Mouse (Mus musculus) MEL-GATA-1-ER (cell line): ENCODE results near the gene Slc35b3.

Experiments used
- DNase-seq: peaks from one replicate; pipeline ENCODE4 v3.0.0-alpha.2; 2012; ENCODE audit warnings: low read depth; ENCODE audit errors: extremely low read depth

Slc35b3 gene

GRCm38 (mm10) chr13:38960063-38961050 lies at the start of gene Slc35b3:
Slc35b3 (minus strand) TSS chr13:38960875.
- DNase-seq, result peak; percentile 60

- DNase-seq, result no peak
Measured at GRCm38 (mm10) chr13:39010280-39010679, 49.6 kb upstream of the Slc35b3 start.

GRCm38 (mm10) chr13:39003101-39003762 lies 42.6 kb upstream of the Slc35b3 start:
- DNase-seq, result peak; percentile 62

GRCm38 (mm10) chr13:39002424-39002823 lies 41.7 kb upstream of the Slc35b3 start:
- DNase-seq, result no peak

- no peak for DNase-seq
Measured at GRCm38 (mm10) chr13:39001434-39001833, 40.8 kb upstream of the Slc35b3 start.

- no peak for DNase-seq
Measured at GRCm38 (mm10) chr13:38998958-38999357, 38.3 kb upstream of the Slc35b3 start.

GRCm38 (mm10) chr13:38992529-38992928 lies 31.9 kb upstream of the Slc35b3 start:
- DNase-seq, result no peak

- DNase-seq, result no peak
Measured at GRCm38 (mm10) chr13:38983751-38984150, 23.1 kb upstream of the Slc35b3 start.

- DNase-seq, result no peak
Measured at GRCm38 (mm10) chr13:38980900-38981299, 20.2 kb upstream of the Slc35b3 start.

- DNase-seq, result no peak
Measured at GRCm38 (mm10) chr13:38976978-38977377, 16.3 kb upstream of the Slc35b3 start.

- no peak for DNase-seq
Measured at GRCm38 (mm10) chr13:38975853-38976252, 15.2 kb upstream of the Slc35b3 start.

- DNase-seq, result no peak
Measured at GRCm38 (mm10) chr13:38972602-38973001, 11.9 kb upstream of the Slc35b3 start.

GRCm38 (mm10) chr13:38971047-38971446 lies 10.4 kb upstream of the Slc35b3 start:
- DNase-seq, result no peak

- no peak for DNase-seq
Measured at GRCm38 (mm10) chr13:38967518-38967917, 6.8 kb upstream of the Slc35b3 start.

GRCm38 (mm10) chr13:38966922-38967448 lies 6.3 kb upstream of the Slc35b3 start:
- no peak for DNase-seq

- DNase-seq, result no peak
Measured at GRCm38 (mm10) chr13:38962771-38963170, 2.1 kb upstream of the Slc35b3 start.

GRCm38 (mm10) chr13:38958037-38958436 lies 2.6 kb downstream of the Slc35b3 start:
- DNase-seq, result no peak

- peak; percentile 37 for DNase-seq
Measured at GRCm38 (mm10) chr13:38946296-38947012, 14.2 kb downstream of the Slc35b3 start.

GRCm38 (mm10) chr13:38945767-38946166 lies 14.9 kb downstream of the Slc35b3 start:
- DNase-seq, result no peak

- no peak for DNase-seq
Measured at GRCm38 (mm10) chr13:38944951-38945350, 15.7 kb downstream of the Slc35b3 start.

GRCm38 (mm10) chr13:38941786-38942185 lies 18.9 kb downstream of the Slc35b3 start:
- no peak for DNase-seq
